Mouse (Mus musculus) forebrain, embryonic 15.5 days (tissue): ENCODE results near the gene B4galnt2. TPM values are rescaled to one million over a fixed set of nuclear protein-coding genes. Genes with fewer than 3 reads are reported as not detected.

Source experiments
- ATAC-seq: fragments of 200-750 bp; cut with Nextera tagmentation; replicated peaks from 2 replicates; pipeline ENCODE4 v1.8.0; 2017; ENCODE audit warnings: mild to moderate bottlenecking, moderate TSS enrichment, moderate library complexity
- H3K27ac ChIP-seq: fragments of 300-500 bp; sonication (generic); replicated peaks from 2 replicates; pipeline ENCODE4 v1.5.1; 2015; ENCODE audit warnings: mild to moderate bottlenecking, inconsistent platforms
- H3K27me3 ChIP-seq: fragments of 300-500 bp; sonication (generic); 2 replicates; pipeline ENCODE4 v1.6.1; 2015; ENCODE audit warnings: inconsistent platforms
- H3K36me3 ChIP-seq: fragments of 300-500 bp; sonication (generic); 2 replicates; pipeline ENCODE4 v1.6.1; 2015; ENCODE audit warnings: mild to moderate bottlenecking, inconsistent platforms
- H3K4me1 ChIP-seq: fragments of 300-500 bp; sonication (generic); 2 replicates; pipeline ENCODE4 v1.6.1; 2015; ENCODE audit warnings: inconsistent platforms
- H3K4me2 ChIP-seq: fragments of 300-500 bp; sonication (generic); replicated peaks from 2 replicates; pipeline ENCODE4 v1.6.1; 2015; ENCODE audit warnings: mild to moderate bottlenecking, inconsistent platforms
- H3K4me3 ChIP-seq: fragments of 300-500 bp; sonication (generic); 2 replicates; pipeline ENCODE4 v1.5.1; 2015; ENCODE audit warnings: mild to moderate bottlenecking, inconsistent platforms
- H3K9ac ChIP-seq: fragments of 300-500 bp; sonication (generic); replicated peaks from 2 replicates; pipeline ENCODE4 v1.6.1; 2015; ENCODE audit warnings: mild to moderate bottlenecking, inconsistent platforms
- H3K9me3 ChIP-seq: fragments of 300-500 bp; sonication (generic); 2 replicates; pipeline ENCODE4 v1.6.1; 2016; ENCODE audit warnings: inconsistent platforms
- WGBS: fragments of 180-500 bp; shearing (Covaris S2); methylation state at CpG from one replicate; pipeline ENCODE4 v1.1.7; 2015; ENCODE audit warnings: mixed read lengths; 5-methylcytosine and 5-hydroxymethylcytosine counted together
- polyA plus RNA-seq: library from polyadenylated mRNA; unstranded; fragments of >200 nt; fragmentation: Nextera tagmentation; extraction: Ambion mirVana; gene quantifications from 2 replicates; pipeline ENCODE4 v1.2.1, GENCODE M21; 2015

The B4galnt2 gene
- polyA plus RNA-seq, 1 experiment from 2014 or later: not detected

- H3K9ac ChIP-seq: no peak overlapping the region
- no peak overlapping the region for H3K4me3 ChIP-seq
- no peak overlapping the region for H3K27ac ChIP-seq
Measured at GRCm38 (mm10) chr11:95828181-95828964, 86.3 kb downstream of the B4galnt2 start.

GRCm38 (mm10) chr11:95827464-95828085, 87.1 kb downstream of the B4galnt2 start:
- Histone ChIP-seq H3K27ac (no peak overlapping the region), H3K27me3 (peaks cover 84% of the 10 kb centered on the region), H3K36me3 (no peaks in the 10 kb centered on the region), H3K9me3 (no peaks in the 10 kb centered on the region), H3K9ac (no peak overlapping the region), H3K4me1 (peaks cover 27% of the 10 kb centered on the region), H3K4me3 (no peak overlapping the region), H3K4me2 (no peak overlapping the region)
- 19% methylated on average over 3 of the region's 3 CpGs for WGBS
- ATAC-seq: no peak

More at GRCm38 (mm10) chr11:95828181-95828964, 86.3 kb downstream of the B4galnt2 start:
- Histone ChIP-seq H3K9me3 (no peaks in the 10 kb centered on the region), H3K4me1 (peaks cover 28% of the 10 kb centered on the region), H3K27me3 (peaks cover 86% of the 10 kb centered on the region), H3K36me3 (no peaks in the 10 kb centered on the region), H3K4me2 (no peak overlapping the region)
- ATAC-seq: no peak
- WGBS: 75% methylated on average over 11 of the region's 11 CpGs

GRCm38 (mm10) chr11:95827168-95827447, 87.6 kb downstream of the B4galnt2 start:
- Histone ChIP-seq H3K4me2 (no peak overlapping the region), H3K4me1 (peaks cover 27% of the 10 kb centered on the region), H3K27ac (no peak overlapping the region), H3K4me3 (no peak overlapping the region), H3K36me3 (no peaks in the 10 kb centered on the region), H3K9ac (no peak overlapping the region), H3K27me3 (peaks cover 79% of the 10 kb centered on the region), H3K9me3 (no peaks in the 10 kb centered on the region)
- ATAC-seq: no peak
- 34% methylated on average over 3 of the region's 3 CpGs for WGBS

GRCm38 (mm10) chr11:95826317-95827167, 88.1 kb downstream of the B4galnt2 start:
- ATAC-seq: no peak
- Histone ChIP-seq H3K9ac (no peak overlapping the region), H3K9me3 (no peaks in the 10 kb centered on the region), H3K4me3 (no peak overlapping the region), H3K27me3 (peaks cover 73% of the 10 kb centered on the region), H3K27ac (no peak overlapping the region), H3K4me2 (no peak overlapping the region), H3K36me3 (no peaks in the 10 kb centered on the region), H3K4me1 (peaks cover 27% of the 10 kb centered on the region)
- 63% methylated on average over 6 of the region's 6 CpGs for WGBS

GRCm38 (mm10) chr11:95825625-95826024, 89.1 kb downstream of the B4galnt2 start:
- Histone ChIP-seq H3K36me3 (no peaks in the 10 kb centered on the region), H3K27me3 (peaks cover 64% of the 10 kb centered on the region), H3K4me1 (peaks cover 21% of the 10 kb centered on the region), H3K9ac (no peak overlapping the region), H3K4me3 (no peak overlapping the region), H3K9me3 (no peaks in the 10 kb centered on the region), H3K27ac (no peak overlapping the region), H3K4me2 (no peak overlapping the region)
- 35% methylated on average over 3 of the region's 3 CpGs for WGBS
- no peak for ATAC-seq

GRCm38 (mm10) chr11:95824877-95825243, 89.8 kb downstream of the B4galnt2 start:
- Histone ChIP-seq H3K27me3 (peaks cover 57% of the 10 kb centered on the region), H3K36me3 (no peaks in the 10 kb centered on the region), H3K4me3 (peak overlapping the region; percentile 53), H3K27ac (no peak overlapping the region), H3K4me1 (peaks cover 14% of the 10 kb centered on the region), H3K9ac (peak overlapping the region; percentile 56), H3K9me3 (no peaks in the 10 kb centered on the region), H3K4me2 (peak overlapping the region; percentile 92)
- peak; percentile 51; the same call in 1 of the 2 replicates for ATAC-seq
- WGBS: 2% methylated on average over 11 of the region's 11 CpGs

GRCm38 (mm10) chr11:95824071-95824876, 90.4 kb downstream of the B4galnt2 start, which contains the start of gene Phospho1:
Gene Phospho1, plus strand, starts transcription at chr11:95824499.
- Histone ChIP-seq H3K27me3 (peaks cover 51% of the 10 kb centered on the region), H3K36me3 (no peaks in the 10 kb centered on the region), H3K27ac (no peak within 1 kb of the TSS), H3K4me1 (peaks cover 14% of the 10 kb centered on the region), H3K4me2 (peak within 1 kb of the TSS; percentile 92), H3K9ac (peak within 1 kb of the TSS; percentile 56), H3K9me3 (no peaks in the 10 kb centered on the region), H3K4me3 (peak within 1 kb of the TSS; percentile 53)
- ATAC-seq: peak; percentile 98
- WGBS: under 1% methylated on average over 77 of the region's 78 CpGs

- H3K4me3 ChIP-seq: no peak overlapping the region
- 94% methylated on average over 4 of the region's 4 CpGs for WGBS
- H3K9me3 ChIP-seq: no peaks in the 10 kb centered on the region
- no peak overlapping the region for H3K4me2 ChIP-seq
- H3K4me1 ChIP-seq: peaks cover 14% of the 10 kb centered on the region
- ATAC-seq: no peak
- no peak overlapping the region for H3K27ac ChIP-seq
- no peak overlapping the region for H3K9ac ChIP-seq
- H3K36me3 ChIP-seq: no peaks in the 10 kb centered on the region
- peaks cover 34% of the 10 kb centered on the region; the same call in 1 of the 2 replicates for H3K27me3 ChIP-seq
Measured at GRCm38 (mm10) chr11:95822437-95822836, 92.3 kb downstream of the B4galnt2 start.

GRCm38 (mm10) chr11:95821511-95821910, 93.2 kb downstream of the B4galnt2 start:
- Histone ChIP-seq H3K4me2 (no peak overlapping the region), H3K9me3 (no peaks in the 10 kb centered on the region), H3K27me3 (peaks cover 24% of the 10 kb centered on the region; the same call in 1 of the 2 replicates), H3K4me1 (peaks cover 14% of the 10 kb centered on the region), H3K9ac (no peak overlapping the region), H3K36me3 (no peaks in the 10 kb centered on the region), H3K4me3 (no peak overlapping the region), H3K27ac (no peak overlapping the region)
- 88% methylated on average over 3 of the region's 3 CpGs for WGBS
- no peak for ATAC-seq

GRCm38 (mm10) chr11:95819138-95819537, 95.6 kb downstream of the B4galnt2 start:
- 91% methylated on average over 8 of the region's 8 CpGs for WGBS
- Histone ChIP-seq H3K4me2 (no peak overlapping the region), H3K27ac (no peak overlapping the region), H3K4me3 (no peak overlapping the region), H3K27me3 (0 out of 2 replicates have a peak, but pooled peaks cover 10% of the 10 kb centered on the region), H3K9ac (no peak overlapping the region), H3K4me1 (peaks cover 5% of the 10 kb centered on the region; the same call in 1 of the 2 replicates), H3K36me3 (no peaks in the 10 kb centered on the region), H3K9me3 (no peaks in the 10 kb centered on the region)
- ATAC-seq: no peak
